Mouse (Mus musculus): ENCODE results near the gene Macrod2.

Macrod2 gene

DNA sequence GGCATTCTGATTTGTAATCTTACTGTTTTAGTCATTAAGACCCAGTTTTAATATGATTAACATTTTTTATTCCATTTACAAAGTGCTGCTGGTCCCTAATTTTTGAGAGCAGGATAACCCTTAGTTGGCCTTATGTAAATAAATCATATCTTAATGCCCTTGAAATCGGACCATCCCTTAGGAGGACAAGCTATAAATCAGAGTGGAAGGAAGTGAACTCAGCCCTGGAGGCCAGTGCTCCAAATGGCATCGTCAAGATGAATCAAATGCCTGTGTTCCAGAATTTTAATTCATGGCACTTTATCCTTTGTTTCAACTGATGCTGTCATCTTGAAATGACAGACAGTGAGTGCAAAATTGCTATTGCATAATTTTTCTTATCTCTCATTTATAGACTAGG lies 1046.8 kb downstream of the Macrod2 start:
- no peak for DNase-seq (ENCODE audit: low read depth, low spot score)

DNA sequence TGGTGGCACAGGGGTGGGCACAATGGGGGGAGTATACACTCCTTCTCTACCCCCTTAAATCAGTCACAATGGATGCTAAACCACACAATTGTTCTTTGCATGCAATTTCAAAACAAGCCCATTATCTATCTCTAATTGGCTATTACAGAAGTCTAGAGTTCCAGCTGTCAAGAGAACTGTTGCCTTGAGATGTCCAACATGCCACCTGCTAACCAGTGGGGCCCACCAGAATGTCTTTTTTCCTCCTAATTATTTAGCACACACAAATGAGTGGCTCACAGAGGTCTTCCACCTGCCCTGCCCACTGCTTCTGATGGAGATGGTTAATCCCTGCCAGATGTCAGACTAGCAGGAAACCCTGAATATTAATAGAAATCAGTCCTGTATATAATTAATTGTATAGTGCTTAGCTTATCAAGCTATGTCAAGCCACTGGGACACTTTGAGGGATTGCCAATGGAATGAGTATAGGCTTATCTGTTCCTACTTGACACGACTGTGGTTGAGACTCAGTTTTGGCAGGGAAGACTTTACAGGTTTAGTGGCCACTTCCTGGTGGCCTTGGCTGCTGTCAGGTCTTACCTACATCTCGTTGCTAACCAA lies 1054.1 kb downstream of the Macrod2 start:
- no peak for DNase-seq (ENCODE audit: low read depth, low spot score)

DNA sequence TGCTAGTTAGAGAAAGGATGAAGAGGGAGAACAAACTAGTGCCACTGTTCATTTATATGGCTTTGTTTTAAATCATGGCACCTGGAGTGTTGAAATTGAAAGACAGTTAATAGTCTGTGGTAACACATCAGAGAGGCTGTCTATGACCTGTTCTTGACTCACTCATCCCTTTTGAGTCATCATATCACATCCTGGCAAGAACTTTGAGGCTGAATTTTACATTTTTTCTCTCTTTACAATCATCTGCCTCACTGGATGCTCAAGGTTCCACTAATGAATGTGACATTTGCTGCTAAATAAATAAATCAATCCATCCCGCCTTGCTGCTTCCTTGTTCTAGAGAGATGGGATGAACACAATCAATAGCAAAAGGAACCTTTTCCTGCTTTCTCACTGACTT lies 1068.8 kb downstream of the Macrod2 start:
- no peak for DNase-seq (ENCODE audit: low read depth, low spot score)

DNA sequence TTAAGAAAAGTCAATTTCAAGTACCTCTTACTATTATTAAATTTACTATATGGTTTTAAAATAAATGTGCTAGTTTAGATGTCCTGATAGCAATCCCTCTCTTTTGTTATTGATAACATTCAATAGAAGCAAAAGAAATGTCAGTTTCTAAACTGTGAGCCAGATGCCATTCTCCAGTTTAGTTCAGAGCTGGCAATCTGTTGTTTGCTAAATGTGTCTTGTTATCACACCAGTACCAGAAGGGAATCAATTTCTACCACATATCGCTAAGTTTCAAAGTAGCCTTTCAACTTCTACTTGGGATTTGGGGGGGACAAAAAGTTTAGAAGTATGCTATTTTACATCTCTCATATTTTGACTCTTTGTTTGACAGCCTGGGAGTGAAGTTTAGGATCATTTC lies 1077.7 kb downstream of the Macrod2 start:
- no peak for DNase-seq (ENCODE audit: low read depth, low spot score)

DNA sequence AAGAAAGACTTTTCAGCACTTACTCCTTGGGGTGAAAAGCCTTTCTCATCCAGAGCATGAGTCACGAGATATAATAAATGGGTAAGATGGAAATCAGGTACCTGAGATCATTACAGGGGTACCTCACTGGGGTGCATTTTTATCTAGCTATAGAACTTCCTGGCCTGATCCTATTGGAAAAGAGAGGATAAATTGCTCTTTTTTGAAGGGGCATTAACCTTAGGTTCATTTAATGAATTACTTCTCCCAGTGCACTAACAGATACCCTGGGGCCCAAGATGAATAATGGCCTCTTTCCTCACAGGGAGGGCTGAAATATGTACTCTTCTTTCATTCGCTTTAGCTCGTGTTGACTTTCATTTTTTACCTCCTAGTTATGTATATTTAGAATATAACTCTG lies 1082.5 kb downstream of the Macrod2 start:
- DNase-seq (ENCODE audit: low read depth, low spot score): no peak

DNA sequence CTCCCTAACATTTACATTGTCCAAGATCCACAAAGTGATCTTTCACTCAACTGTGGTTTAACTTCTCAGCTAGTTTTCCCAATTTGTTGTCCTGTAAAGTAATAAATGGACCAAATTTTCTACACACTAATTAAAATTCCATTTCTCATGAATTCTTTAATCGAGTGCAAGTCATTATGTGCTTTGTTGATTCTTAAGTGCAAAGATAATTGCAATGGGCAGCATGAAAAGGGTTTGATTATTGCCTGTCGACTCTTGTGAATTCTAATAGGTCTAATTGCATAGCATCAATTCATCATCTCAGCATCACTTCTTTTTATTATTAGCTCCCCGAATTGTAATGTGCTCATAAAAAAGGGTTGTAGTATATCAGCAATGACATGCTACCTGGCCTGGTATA lies 1095.4 kb downstream of the Macrod2 start:
- DNase-seq (ENCODE audit: low read depth, low spot score): no peak

DNA sequence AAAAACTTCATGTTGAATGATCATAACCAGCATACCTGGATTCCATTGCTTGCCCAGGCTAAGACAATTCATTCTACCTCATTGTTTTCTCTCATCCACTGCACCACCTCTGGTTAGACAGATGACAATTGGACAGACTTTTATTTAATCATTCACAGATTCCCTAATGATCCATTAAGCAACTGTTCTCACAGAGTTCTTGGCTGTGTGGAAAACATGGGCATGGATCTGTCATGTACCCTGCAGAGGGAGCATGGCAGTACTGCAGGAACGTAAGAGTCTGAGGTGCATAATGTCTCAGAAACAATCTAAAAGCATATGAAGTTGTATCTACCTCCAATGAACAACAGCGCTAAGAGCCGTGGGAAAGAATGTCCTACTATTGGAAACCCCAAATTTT lies 1110.3 kb downstream of the Macrod2 start:
- DNase-seq (ENCODE audit: low read depth, low spot score): no peak

DNA sequence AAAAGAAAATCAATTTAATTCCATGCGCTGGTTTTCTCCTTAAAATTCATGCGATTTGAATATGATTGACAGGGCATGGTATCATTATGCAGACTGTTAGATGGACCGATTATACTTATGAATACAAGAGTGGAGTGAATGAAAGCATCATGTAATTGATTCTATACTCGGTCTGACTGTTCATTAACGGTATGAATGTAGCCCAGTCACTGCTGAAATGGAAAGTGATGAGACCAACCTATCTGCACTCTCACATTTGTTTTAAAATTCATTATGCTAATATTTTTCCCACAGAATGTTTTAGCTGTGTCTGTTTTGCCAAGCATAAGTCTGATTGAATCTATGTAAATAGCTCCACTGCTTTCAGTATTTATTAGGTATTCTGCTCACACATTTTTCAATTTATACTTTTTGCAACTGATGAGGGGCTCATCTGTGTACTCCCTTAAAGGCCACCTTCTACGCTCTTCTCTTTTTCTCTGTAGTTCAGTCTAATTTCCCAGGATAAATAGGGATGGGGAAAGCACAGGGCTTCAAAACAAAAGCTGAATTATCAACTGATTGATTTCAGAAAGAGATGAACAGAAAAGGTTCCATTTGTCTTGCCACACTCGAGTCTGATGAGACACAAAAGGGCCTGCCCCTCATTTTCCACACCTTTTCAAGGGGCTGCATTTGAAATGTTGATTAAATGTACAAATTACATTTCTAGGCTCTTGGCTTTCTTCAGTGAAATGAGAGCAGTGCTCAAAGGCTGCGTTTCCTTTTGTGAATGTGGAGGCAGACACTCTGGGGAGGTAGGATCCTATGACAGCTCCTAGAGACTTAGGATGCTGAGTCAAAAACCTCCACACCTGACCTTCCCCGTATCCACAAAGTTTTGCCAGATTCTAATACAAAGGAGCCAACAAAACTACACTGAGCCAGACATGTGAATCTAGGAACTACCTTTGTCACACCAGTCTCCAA lies 1113.1 kb downstream of the Macrod2 start:
- DNase-seq (ENCODE audit: low read depth, low spot score): no peak

DNA sequence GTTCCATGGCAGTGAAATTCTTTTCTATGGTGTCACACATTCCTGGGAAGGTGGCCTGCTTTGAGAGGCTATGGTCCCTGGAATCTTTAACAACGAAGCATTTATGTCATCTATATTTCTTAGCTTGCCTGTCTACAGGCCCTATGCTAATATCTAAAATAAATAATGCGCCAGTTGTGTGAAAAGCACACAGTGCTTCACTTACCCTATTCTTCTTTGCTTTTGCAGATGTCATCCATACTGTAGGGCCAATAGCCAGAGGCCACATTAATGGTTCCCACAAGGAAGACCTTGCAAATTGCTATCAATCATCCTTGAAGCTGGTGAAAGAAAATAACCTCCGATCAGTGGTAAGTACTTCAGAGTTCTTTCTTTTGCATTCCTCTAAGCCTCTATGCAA lies 1119.9 kb downstream of the Macrod2 start:
- DNase-seq (ENCODE audit: low read depth, low spot score): no peak

DNA sequence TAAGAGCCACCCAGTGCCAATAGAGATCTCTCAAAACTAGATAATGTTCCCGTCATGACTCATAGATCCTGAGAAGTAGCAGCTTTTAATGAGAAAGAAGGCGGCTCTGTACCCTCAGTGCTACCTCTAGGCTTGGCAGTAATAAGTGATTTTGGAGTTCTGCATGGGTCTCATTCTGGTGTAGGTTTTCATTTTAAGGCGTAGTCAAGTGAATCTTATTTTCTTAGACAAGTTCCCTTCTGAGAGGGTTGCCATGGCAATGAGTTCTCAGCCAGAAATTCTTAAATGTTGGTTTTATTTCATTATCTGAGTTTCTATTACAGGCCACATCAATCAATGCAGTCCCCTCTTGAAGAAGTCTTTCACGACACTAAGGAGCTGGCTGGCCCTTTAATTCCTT lies 1127.0 kb downstream of the Macrod2 start:
- DNase-seq (ENCODE audit: low read depth, low spot score): no peak

DNA sequence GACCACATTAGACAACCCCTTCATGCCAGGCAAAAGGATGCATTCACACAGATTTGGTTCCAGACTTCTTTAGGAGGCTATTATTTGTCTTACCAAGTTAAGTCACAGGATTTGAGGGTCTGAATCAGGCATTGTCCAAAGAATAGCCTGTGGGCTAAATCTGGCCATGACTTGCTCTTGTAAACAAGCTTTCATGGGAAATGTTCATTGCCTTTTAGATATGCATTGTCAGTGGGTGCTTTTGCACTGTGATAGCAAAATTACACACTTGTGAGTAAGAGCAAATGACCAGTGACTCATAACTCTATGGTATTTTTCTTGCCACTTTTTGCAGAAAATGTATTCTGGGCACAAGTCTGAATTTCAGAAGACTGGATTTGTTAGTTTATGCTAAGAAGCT lies 1150.8 kb downstream of the Macrod2 start:
- DNase-seq (ENCODE audit: low read depth, low spot score): no peak

DNA sequence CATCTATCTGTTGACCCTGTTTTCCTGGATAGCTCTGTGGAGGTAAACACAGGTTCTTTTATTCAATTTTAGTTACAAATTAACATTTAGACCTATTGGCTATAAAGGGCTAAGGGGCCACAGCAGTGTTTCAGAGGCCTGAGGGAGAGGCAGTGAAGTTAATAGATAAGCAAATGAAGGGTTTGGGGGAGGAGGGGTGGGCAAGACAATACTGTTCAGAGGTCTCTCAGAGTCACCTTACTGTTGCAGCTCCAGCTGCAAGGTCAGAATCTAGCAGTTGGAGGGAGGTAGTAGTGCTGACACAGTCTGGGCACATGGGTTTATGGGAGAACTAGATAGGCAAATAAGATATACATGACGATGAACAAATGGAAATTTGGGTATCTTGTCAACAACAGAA lies 1156.6 kb downstream of the Macrod2 start:
- DNase-seq (ENCODE audit: low read depth, low spot score): no peak

DNA sequence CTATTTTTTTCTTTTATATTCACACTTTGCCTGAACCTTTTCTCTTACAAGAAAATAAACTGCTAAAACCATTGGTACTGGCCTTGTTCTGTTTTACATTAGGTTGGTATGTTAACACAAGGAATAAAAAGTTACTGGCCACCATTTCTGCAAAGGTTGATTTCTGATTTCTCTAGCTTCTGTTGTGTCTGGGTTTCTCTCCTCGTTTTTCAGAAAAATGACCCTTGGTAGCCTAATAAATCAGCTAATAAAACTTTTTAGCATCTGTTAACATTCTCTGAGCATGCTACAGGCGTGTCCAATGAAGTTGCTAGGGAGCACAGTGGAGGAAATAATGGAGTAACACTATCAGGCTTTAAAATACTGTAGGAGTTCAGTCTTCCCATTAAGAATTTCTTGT lies 1161.6 kb downstream of the Macrod2 start:
- peak; percentile 78 for DNase-seq (ENCODE audit: low read depth, low spot score)

DNA sequence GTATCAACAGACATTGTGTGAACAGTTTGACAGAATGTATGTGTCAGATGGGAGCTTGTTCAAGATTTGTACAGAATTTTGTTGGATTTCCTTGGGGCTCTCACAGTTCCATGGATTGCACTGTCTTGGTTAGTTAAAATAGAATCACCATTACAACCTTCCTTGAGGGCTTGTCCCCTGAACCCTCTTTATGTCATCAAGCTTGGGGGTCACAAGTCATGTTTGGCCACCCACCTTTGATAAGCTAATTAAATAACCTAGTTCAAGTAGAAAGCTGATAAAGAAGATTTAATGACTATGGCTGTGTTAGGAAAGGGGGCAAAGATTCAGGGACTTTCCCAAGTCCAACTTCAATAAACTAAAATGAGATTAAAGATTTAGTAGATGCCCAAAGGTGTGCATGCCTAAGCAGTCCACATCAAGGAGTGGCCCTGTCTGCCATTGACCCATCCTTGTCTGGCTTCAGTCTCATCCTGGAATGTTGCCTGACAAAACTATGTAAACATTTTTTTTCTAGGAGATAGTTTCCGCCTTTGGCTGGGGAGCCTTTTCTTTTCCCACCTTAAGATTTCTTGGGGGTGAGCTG lies 1163.2 kb downstream of the Macrod2 start:
- DNase-seq (ENCODE audit: low read depth, low spot score): no peak

DNA sequence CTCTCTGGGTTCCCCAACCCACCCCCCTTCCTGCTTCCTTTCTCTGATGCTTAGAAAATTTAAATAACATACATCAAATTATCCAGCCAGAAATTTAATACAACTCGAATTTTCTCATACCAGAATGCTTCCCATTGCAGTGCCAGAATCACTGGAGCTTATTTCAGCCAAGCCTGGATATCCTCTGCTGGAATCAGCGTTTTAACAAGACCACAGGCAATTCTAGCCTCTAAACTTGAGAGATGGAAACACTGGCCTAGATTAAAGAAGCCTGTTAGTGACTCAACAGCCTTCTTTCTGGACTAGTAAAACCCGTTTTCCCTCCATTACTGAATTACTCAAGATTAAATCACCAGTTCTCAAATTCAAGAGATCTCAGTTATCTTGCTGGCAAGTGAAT lies 1170.9 kb downstream of the Macrod2 start:
- DNase-seq (ENCODE audit: low read depth, low spot score): no peak

DNA sequence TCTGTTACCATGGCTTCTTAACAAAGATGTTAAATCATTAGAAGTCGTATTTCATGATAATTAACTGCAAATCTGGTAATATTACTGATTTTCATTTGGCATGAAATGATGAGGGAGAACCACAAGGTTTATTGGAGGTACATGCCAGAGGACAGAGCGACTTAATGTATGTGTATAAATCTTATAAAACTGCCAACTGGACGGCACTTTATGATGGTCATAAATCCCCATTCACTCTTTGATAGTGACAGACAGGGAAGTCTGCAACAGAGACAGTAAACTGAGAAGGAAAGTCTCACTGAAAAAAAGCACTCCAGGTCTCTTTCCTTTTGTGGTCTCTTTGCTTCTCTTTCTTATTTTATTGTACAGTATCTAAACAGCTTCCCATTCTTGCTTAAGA lies 1176.3 kb downstream of the Macrod2 start:
- peak; percentile 72 for DNase-seq (ENCODE audit: low read depth, low spot score)

DNA sequence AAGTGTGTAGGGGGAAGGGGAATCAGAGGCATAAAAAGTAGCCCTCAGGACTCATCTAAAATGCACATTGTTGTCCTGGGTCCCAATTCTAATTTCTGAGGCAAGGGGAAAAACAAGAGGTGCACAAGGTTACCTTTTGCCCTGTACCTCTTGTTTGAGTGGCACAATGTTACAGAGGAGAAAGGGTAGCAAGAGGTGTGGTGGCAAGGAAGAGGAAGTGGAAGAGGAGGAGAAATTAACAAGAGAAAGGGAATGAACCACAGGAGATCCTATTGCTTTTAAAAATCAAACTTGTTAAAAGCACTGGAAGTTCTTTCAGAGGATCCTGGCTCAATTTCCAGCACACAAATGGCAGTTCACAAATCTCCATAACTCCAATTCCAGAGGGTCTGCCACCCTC lies 1183.1 kb downstream of the Macrod2 start:
- DNase-seq (ENCODE audit: low read depth, low spot score): no peak

DNA sequence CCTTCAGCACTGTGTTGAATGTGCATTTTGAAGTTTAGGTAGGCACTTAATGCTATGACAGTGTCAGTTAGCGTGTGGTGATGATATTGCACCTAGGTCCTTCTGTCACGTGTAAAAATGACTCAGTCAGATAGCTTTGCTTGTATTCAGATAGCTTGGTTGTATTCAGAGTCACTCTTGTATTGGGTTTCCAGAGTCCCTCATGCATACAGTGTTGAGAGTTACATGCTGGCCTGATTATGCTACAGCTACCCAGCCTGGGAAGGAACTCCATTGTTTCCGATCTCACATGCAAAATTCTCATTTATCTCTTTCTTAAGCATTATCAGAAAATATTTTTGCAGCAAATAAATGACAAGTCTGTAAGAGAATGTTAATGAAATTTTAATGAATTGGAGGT lies 1187.3 kb downstream of the Macrod2 start:
- DNase-seq (ENCODE audit: low read depth, low spot score): no peak

DNA sequence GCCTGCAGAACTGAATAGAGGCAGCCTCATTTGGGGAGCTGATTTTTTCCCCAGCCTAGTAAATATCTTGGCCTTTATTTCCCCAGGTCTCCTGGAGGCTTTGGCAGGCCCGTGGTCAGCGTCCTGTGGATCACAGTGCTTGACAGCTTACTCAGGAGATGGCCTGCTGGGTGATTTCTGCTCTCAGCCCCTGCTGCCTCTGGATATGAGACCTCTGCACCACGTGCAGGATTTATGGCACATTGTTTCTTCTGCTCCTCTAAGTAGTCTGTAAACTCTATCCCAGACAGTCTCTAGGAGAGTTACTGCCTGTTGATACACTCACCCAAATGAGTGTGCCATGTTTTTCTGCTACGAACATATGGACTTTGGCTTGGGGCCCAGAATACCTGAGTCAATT lies 1187.8 kb downstream of the Macrod2 start:
- no peak for DNase-seq (ENCODE audit: low read depth, low spot score)

DNA sequence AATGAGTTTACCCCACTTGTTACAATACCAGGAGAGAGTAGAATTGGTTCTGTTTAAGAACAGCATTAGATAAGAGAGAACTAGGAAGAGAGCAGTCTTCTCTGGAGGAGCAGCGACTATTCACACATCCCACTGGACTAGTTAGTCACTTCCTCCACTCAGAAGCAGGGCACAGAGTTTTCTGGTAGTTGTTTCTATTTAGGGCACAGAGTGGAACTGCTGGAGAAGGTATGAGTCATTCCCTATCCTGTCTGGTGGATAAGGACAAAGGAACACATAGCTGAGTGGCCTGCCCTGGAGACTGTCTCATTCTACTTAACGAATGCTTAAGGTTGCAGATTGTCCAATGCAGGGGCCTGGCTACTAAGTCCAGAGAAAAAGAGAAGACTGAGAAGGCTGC lies 1192.2 kb downstream of the Macrod2 start:
- DNase-seq (ENCODE audit: low read depth, low spot score): no peak

DNA sequence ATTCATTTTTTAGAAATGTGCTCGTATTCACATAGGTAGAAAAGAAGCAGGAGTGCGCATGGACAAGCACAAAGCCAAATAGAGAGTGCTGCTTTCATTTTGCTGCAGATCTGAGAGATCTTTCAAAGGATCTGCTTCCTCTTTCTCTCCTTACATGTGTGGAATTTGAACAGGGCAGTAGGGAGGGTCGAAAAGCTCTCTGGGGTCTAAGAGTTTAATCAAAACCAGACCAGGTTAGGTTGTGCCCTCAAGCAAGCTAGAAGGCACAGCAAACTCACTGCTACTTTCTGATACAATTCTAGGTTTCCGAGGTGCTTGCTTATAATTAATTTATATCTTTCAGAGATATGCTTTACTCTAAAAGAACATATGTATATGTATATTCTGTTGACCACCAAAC lies 1196.2 kb downstream of the Macrod2 start:
- DNase-seq (ENCODE audit: low read depth, low spot score): peak; percentile 70

DNA sequence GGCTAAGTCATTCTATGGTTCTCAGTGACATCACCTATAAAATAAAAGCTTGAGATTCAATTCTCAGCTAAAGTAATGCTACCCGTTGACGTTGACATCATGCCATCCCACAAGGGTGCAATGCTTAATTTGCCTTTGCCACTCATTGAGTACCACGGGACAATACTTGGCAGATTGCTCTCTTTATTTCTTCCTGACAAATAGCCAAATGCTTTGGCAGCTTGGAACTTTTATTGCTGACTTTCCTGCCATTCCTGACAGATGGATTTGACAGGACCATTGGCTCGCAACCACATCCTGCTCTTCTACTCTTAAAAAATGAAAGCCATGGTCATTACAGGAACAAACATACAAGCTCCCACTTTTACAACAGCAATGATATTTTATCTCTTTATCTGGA lies 1199.7 kb downstream of the Macrod2 start:
- no peak for DNase-seq (ENCODE audit: low read depth, low spot score)

DNA sequence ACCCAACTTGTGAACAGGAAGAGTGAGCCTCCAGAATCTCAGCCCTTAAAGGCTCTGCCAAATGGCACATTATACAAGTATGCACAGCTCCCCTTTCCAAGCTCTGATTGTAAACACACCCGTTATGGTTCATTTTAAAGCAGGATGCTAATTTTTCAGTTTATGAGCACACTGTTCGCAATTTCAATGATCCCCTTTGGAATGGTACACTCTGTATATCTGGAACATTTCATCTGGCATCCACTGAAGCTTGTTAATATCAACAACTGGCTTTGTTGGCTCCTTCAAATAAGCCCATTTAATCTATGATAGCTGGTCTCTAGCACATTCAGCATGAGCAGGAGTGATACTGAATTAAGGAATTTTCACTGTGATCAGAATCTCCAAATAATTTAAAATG lies 1222.6 kb downstream of the Macrod2 start:
- no peak for DNase-seq (ENCODE audit: low read depth, low spot score)

Data from forelimb bud, embryonic 11.5 days (tissue).